Mouse (Mus musculus): Measurements from ENCODE around the gene Apon.

GRCm38 (mm10) chr10:128302785-128303125, 48.9 kb downstream of the Apon start:
- TF ChIP-seq CTCF (IDR thresholded peaks at IDR 0.05; ENCODE audit: control insufficient read depth, insufficient read depth, insufficient replicate concordance, low read depth, low read length), result no peak
- no peak for TF ChIP-seq POLR2A (IDR thresholded peaks at IDR 0.05; ENCODE audit: control insufficient read depth, low read depth, low read length)

All from testis, adult 2 months (tissue).